Comparison of ENCODE assay signal across 7 mouse cellular contexts in the genomic region with DNA sequence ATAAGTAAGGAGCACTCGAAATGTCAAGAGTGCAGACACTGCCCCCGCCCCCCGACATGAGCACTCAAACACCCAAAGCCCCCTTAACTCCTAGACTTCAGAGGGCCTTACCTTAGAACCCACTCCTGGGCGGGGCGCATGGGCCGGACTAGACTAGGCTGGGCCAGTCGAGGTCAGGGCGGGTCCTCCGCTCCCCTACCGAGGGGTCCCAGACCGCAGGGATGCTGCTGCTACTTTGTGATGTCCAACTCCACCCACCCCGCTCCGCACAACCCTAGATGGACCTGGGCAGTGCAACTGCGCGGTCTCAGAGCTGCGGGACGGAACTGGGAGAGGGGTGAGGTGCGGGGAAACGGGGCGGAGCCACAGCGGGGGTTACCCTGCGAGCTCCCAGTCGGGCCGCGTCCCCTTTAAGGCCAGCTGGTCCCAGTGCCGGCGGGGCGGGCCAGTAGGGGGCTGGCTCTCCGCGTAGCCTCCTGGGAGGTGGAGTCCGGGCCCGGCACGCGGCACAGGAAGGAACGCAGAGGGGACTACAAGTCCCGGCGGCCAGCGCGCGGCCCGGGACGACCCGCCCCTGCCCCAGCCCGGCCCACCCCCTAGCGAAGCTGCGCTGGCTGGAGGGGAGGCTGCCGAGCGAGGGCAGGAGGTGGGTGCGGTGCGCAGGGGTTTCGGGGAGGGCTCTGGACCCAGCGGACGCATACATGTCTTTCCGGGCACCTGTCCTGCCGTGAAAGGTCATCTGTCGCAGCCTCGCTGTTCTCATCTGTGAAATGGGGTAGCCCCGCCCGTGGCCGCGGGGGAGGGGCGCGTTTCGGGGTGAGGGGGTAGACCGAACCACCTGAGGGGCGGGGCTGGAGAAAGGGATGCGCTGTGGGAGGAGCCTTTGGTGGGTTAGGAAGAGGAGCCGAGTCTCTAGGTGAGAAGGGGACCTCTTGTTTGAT. TPM values are rescaled to one million over a fixed set of nuclear protein-coding genes. Genes with fewer than 3 reads are reported as not detected.
A peak's percentile ranks its signal among the peaks of the same experiment; 100 is the strongest.
DNase-seq lines count a peak whose midpoint lies in the region; ATAC-seq lines count a peak whose summit lies in the region.

Gene Usp35, minus strand, starts transcription at position 295 of the 941 bp plus-strand sequence.
Gene Kctd21, plus strand, starts transcription at position 602 of the 941 bp plus-strand sequence.

- peak within 1 kb of the TSS; percentile 92 for H3K4me2 ChIP-seq in intestine, embryonic 16.5 days (ENCODE audit: low read depth, low read length)
- H3K4me2 ChIP-seq in midbrain, embryonic 11.5 days, result peak within 1 kb of the TSS; percentile 56

- ATAC-seq in intestine, embryonic 16.5 days, result peak; percentile 99
- ATAC-seq in midbrain, embryonic 11.5 days (ENCODE audit: low FRiP score), result peak; percentile 99

- DNase-seq in adrenal gland, adult 8-10 months, result peak; percentile 94
- DNase-seq in embryo, embryonic 9.5 days (ENCODE audit: extremely low spot score), result peak; percentile 95
- peak; percentile 93 to 96 for DNase-seq in gastrocnemius, postnatal 4 days (ENCODE audit: low spot score in 2 of 2)
- peak; percentile 91 to 95 for DNase-seq in left cerebral cortex, postnatal 36 days (ENCODE audit: low spot score in 2 of 2)
- DNase-seq in midbrain, embryonic 11.5 days (ENCODE audit: low spot score, missing footprints), result peak; percentile 99
- DNase-seq in skeletal muscle tissue, adult 2 months (ENCODE audit: low read depth, low spot score), result peak; percentile 89

- peak within 1 kb of the TSS; percentile 81 for H3K9ac ChIP-seq in intestine, embryonic 16.5 days (ENCODE audit: low read depth, low read length)
- peak within 1 kb of the TSS; percentile 71 for H3K9ac ChIP-seq in midbrain, embryonic 11.5 days (ENCODE audit: low read length)

- intact Hi-C loops in left cerebral cortex, postnatal 36 days (cut with DNase I), result no loop called here

- under 1% methylated on average over 68 of the region's 68 CpGs for WGBS in intestine, embryonic 16.5 days
- under 1% methylated on average over 66 of the region's 68 CpGs for WGBS in midbrain, embryonic 11.5 days

- no peaks in the 10 kb centered on the region for H3K27me3 ChIP-seq in intestine, embryonic 16.5 days (replicated peaks; ENCODE audit: control insufficient read depth, insufficient read depth, low read length)
- no peaks in the 10 kb centered on the region for H3K27me3 ChIP-seq in midbrain, embryonic 11.5 days (ENCODE audit: control insufficient read depth, insufficient read depth, low read length)

- no peaks in the 10 kb centered on the region for H3K36me3 ChIP-seq in intestine, embryonic 16.5 days (ENCODE audit: control insufficient read depth, insufficient read depth, low read length)
- H3K36me3 ChIP-seq in midbrain, embryonic 11.5 days (ENCODE audit: control insufficient read depth, insufficient read depth, low read length), result no peaks in the 10 kb centered on the region

- no peaks in the 10 kb centered on the region for H3K9me3 ChIP-seq in intestine, embryonic 16.5 days (ENCODE audit: control insufficient read depth, low read length)
- H3K9me3 ChIP-seq in midbrain, embryonic 11.5 days (ENCODE audit: control insufficient read depth, low read length), result no peaks in the 10 kb centered on the region

- H3K4me1 ChIP-seq in intestine, embryonic 16.5 days (ENCODE audit: control insufficient read depth, insufficient read depth, low read length), result peaks cover 15% of the 10 kb centered on the region
- peaks cover 7% of the 10 kb centered on the region; the same call in 1 of the 2 replicates for H3K4me1 ChIP-seq in midbrain, embryonic 11.5 days (ENCODE audit: control insufficient read depth, insufficient read depth, low read length)

- no peak within 1 kb of the TSS; the same call in 1 of the 2 replicates for H3K27ac ChIP-seq in intestine, embryonic 16.5 days (ENCODE audit: low read length)
- H3K27ac ChIP-seq in midbrain, embryonic 11.5 days (ENCODE audit: low read depth, low read length), result no peak within 1 kb of the TSS

- H3K4me3 ChIP-seq in intestine, embryonic 16.5 days (ENCODE audit: low read length), result peak within 1 kb of the TSS; percentile 90
- peak within 1 kb of the TSS; percentile 63 for H3K4me3 ChIP-seq in midbrain, embryonic 11.5 days (ENCODE audit: low read depth, low read length)

RNA-seq across cellular contexts. Expression of gene Usp35, which starts in this region (rescaled TPM):
- 10 to 100 TPM; 10.8 to 29.5 (median 17.7) TPM for total RNA-seq in adrenal gland, adult 8-10 months (2022)
- total RNA-seq in gastrocnemius, postnatal 4 days (2021), result 1 to 10 TPM; 1.9 to 2.5 TPM
- 0.54 and 0.60 TPM in 2 replicates for polyA plus RNA-seq in intestine, embryonic 16.5 days (2015; fragmentation: Nextera tagmentation; extraction: Ambion mirVana)
- total RNA-seq in left cerebral cortex, postnatal 36 days (2021), result 10 to 100 TPM; 16.7 to 19.3 TPM
- polyA plus RNA-seq in midbrain, embryonic 11.5 days (2014; fragmentation: Nextera tagmentation; extraction: Ambion mirVana), result 2.5 and 2.9 TPM in 2 replicates

RNA-seq across cellular contexts. Expression of gene Kctd21, which starts in this region (rescaled TPM):
- 1 to 10 TPM; 8.2 to 10.0 (median 9.0) TPM for total RNA-seq in adrenal gland, adult 8-10 months (2022)
- 1 to 10 TPM; 2.0 to 2.7 TPM for total RNA-seq in gastrocnemius, postnatal 4 days (2021)
- polyA plus RNA-seq in intestine, embryonic 16.5 days (2015; fragmentation: Nextera tagmentation; extraction: Ambion mirVana), result 4.1 and 4.4 TPM in 2 replicates
- 10 to 100 TPM; 12.9 to 13.5 TPM for total RNA-seq in left cerebral cortex, postnatal 36 days (2021)
- polyA plus RNA-seq in midbrain, embryonic 11.5 days (2014; fragmentation: Nextera tagmentation; extraction: Ambion mirVana), result 4.6 and 5.8 TPM in 2 replicates
